Mouse (Mus musculus): ENCODE results near the gene Vmp1. TPM values are rescaled to one million over a fixed set of nuclear protein-coding genes. Genes with fewer than 3 reads are reported as not detected.

The Vmp1 gene
- polyA plus RNA-seq (2012; ENCODE audit: low replicate concordance), result 2.9 and 13.3 TPM in 2 replicates

DNA sequence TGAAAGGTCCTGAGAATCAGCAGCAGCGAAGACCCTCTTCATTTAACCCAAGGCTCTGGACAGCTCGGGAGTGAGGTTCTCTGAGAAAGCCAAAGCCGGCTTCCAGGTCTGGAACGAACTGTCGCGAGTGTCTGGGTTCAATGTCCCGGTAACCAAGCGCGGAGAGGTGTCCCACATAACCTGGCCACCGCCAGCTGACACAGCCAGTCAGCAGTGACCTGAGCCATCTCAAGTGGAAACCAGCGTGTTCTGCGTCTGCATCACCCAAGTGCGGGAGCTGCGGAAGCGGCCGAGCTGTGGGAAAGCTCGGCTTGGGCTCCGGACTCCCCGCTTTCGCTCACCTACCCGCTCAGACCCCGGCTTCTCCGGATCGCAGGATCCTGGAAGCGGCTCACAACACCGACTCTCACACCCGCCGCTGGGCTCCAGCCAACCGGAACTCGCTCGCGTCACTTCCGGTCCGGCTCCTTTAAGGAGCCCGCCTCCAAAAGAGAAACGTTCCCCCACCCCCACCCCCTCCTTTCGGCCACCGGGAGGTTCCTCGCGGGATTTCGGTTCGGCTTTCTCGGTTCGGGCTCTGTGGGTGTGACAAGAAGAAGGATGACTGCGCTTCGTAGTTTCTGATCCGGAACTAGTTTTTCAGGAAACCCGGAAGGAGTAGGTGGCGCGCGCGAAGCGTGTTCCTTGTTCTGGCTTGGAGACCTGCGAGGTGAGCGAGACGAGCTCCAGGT lies at the start of gene Vmp1, which contains the start of gene Ptrh2:
Gene Vmp1 (minus strand): TSS at position 442 of the 731 bp plus-strand sequence.
Gene Ptrh2 (plus strand): TSS at position 591 of the 731 bp plus-strand sequence.

DNA sequence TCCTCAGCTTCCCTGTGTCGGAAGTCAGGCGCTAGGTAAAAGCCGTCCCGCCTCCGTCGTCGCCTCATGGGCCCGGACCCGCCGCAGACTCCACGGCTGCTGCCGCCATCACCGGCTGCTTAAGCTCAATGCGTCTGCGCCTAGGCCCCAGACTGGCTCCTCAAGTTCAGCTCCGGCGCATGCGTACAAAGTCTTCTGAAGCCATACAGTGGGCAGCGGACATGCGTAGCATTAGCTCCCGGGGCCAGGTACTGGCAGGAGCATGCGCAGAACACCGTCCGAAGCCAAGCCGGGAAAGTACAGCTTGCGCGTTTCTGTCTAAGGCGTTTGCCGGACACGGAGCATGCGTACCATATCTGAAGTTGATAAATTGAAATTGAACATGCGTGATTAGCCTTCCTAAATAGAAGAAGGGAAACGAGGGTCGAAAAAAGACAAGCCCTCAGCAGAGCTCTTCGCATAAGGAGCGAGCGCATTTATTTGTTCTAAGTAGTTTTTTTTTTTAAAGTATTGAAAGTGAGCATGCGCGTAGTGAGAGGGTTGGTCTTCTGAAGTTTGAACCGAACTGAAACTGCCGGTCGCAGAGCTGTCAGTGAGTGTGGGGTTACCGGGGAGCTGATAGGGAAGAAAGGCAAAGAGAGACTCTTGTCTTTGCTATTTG lies 138.9 kb downstream of the Vmp1 start, which contains the start of the genes Rps6kb1 and Tubd1:
Gene Rps6kb1 (minus strand): TSS at position 167 of the 661 bp plus-strand sequence.
Gene Tubd1 (plus strand): TSS at position 353 of the 661 bp plus-strand sequence.

Other genes with a start within 250 kb of the Vmp1 start
- gene Rnft1, start 199.2 kb downstream of the Vmp1 start, polyA plus RNA-seq (2012; ENCODE audit: low replicate concordance), result 9.9 and 15.2 TPM in 2 replicates
- 6.8 and 21.1 TPM in 2 replicates for gene Rps6kb1, start 139.0 kb downstream of the Vmp1 start, polyA plus RNA-seq (2012; ENCODE audit: low replicate concordance)
- 0.36 and 0.42 TPM in 2 replicates for gene Tubd1, start 138.8 kb downstream of the Vmp1 start, polyA plus RNA-seq (2012; ENCODE audit: low replicate concordance)
- 0.27 and 0.94 TPM in 2 replicates for gene Ptrh2, start 149 bp upstream of the Vmp1 start, polyA plus RNA-seq (2012; ENCODE audit: low replicate concordance)
- gene Cltc, start 73.7 kb upstream of the Vmp1 start, polyA plus RNA-seq (2012; ENCODE audit: low replicate concordance), result 52.5 and 74.1 TPM in 2 replicates
- gene Dhx40, start 123.9 kb upstream of the Vmp1 start, polyA plus RNA-seq (2012; ENCODE audit: low replicate concordance), result 7.3 and 8.0 TPM in 2 replicates